Mouse (Mus musculus) effector memory CD4-positive, alpha-beta T cell, adult 5 months (primary cell): ENCODE data around the gene Chrm2. TPM values are rescaled to one million over a fixed set of nuclear protein-coding genes. Genes with fewer than 3 reads are reported as not detected.

Experiments used
- polyA plus RNA-seq: library from polyadenylated mRNA; unstranded; fragments of 100-300 nt; shearing (Covaris generic); gene quantifications from one replicate; pipeline ENCODE4 v1.2.1, GENCODE M21; 2017

Gene Chrm2
- 0.06 TPM for polyA plus RNA-seq

DNA sequence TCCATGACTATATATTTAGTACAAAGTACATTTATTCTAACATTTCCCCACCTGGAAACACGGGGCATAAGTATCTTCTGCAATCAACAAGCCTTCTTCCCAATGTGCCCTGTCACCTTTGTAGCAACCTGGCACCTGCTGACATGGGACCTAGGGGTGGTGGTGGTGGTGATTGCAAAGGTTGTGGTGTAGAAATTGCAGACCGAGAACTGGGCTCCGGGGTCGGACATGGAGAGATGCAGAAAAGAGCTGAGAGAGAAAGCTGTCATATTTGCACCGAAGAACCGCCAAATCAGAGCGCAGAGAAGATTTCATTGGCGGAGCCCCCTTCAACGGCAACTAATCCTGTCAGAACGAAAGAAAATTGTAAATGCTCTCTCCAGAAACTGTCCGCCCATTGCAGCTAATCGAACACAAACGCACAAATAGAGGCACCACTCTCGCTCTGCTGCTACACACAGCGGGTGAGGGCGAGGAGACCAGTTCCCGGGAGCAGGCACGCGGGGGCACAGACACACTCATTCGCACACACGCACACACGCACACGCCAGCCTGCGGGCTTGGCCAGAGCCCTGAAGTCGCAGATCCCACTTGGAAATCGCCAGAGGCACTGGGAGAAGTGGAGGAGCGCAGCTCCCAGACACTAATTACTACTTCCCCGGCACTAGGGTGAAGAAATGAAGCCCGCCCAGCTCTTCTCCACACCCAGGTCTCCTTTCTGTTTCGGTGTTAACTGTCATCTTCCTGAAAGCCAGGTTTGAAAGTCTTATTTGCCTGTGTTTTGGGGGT lies at the start of gene Chrm2:
Gene Chrm2 (plus strand): TSS at position 473 of the 789 bp plus-strand sequence.

